Mouse (Mus musculus) MEL-GATA-1-ER (cell line): ENCODE data around the gene Rbms3.

Experiments used
- DNase-seq: peaks from one replicate; pipeline ENCODE4 v3.0.0-alpha.2; 2012; ENCODE audit warnings: low read depth; ENCODE audit errors: extremely low read depth

The Rbms3 gene

GRCm38 (mm10) chr9:117259614-117260013 is 370.1 kb downstream of the Rbms3 start:
- DNase-seq, result no peak

DNA sequence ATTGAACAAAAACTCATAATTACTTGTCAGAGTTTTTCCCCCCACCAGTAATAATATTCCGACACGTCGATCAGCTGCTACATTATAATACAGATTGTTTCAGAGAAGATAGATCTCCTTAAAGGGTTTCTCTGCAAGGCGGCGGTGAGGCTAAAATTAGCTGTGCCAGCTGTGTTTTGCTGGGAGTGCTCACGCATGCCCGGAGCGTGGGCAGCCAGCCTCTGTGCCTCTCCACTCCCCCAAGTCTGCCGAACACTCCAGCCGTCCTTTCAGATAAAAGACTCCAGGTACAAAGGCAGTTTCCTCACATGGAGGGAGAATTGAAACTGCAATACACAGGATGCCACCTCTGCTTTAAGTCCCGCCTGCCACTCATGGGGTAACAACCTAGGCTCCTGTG is 376.4 kb downstream of the Rbms3 start:
- no peak for DNase-seq

- DNase-seq, result no peak
Measured at GRCm38 (mm10) chr9:117252411-117252861, 377.3 kb downstream of the Rbms3 start.

DNA sequence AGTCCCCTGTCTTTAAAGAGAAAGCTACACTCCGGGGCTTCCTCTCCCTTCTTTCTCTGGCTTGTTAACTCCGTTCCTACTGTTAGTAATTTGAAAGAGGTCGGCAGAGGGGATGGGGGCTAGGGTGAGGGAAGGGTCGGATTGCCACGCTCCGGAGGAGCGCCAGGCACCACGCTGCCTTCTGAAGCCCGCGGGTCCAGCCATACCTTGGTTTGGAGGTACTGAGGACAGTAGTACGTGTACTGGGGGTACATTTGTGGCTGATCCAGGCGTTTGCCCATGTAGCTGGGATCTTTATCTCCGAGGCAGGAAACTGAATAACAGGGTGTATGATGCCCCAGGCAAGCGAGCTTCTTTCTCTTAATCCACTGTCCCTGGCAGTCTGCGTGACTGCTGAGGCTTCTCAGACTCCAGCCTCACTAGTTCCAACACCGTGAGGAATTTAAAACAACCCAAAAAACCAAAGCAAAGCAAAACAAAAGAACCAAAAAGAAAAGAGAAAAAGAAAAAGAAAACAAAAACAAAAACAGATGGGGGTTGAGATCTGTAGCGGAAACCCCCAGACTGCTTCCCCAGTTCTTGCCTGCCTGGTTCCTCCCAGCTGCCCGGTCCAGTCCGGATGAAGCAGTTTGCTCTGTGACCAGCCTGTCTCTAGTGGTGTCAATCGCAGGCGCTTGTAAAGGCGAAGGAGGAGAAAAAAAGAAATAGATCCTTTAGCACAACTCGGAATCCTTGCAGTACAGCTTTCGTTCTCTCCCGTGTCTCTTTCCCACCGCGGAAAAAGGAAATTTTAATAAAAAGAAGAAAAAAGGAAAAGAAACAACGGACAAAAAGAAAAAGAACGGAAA is 378.0 kb downstream of the Rbms3 start:
- DNase-seq, result no peak

DNA sequence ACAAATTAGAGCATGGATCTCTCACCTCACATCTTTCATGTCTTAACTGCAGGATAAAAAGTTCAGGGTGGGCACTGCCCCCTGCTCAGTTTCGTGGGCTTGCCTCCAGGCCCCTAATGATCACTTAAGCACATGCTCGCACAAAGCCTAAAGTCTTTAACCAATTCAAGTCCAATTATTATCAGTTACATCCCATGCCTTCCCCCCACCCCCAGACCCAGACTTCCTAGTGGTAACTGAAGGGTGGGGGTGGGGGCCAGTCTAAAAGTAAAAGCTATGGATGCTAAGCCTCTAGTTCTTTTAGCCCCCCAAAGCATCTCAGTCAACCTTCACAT is 378.9 kb downstream of the Rbms3 start:
- no peak for DNase-seq

- no peak for DNase-seq
Measured at GRCm38 (mm10) chr9:117250036-117250830, 379.5 kb downstream of the Rbms3 start.

- DNase-seq, result no peak
Measured at GRCm38 (mm10) chr9:117247311-117247980, 382.3 kb downstream of the Rbms3 start.

DNA sequence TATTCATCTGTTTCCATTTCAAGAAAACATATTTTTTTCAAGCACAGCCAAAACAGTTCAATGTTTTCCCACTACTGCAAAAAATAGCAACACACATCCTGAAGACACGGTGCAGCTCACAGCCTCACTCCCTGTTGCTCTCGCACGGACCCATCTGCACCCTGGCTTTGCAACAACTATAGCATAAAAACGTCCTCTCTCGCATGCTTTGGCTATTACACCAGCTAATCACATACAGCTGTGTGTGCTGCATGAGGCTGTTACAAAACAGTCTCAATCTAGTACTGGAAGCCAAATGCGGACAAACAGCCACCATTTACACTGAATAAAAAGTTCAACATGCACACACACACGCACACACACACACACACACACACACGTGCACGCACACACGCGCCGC is 383.5 kb downstream of the Rbms3 start:
- DNase-seq, result no peak

- no peak for DNase-seq
Measured at GRCm38 (mm10) chr9:117243365-117243764, 386.3 kb downstream of the Rbms3 start.

- DNase-seq, result no peak
Measured at GRCm38 (mm10) chr9:117234726-117235075, 395.0 kb downstream of the Rbms3 start.

- DNase-seq, result no peak
Measured at GRCm38 (mm10) chr9:117234065-117234725, 395.5 kb downstream of the Rbms3 start.

GRCm38 (mm10) chr9:117222741-117223140 is 407.0 kb downstream of the Rbms3 start:
- no peak for DNase-seq

DNA sequence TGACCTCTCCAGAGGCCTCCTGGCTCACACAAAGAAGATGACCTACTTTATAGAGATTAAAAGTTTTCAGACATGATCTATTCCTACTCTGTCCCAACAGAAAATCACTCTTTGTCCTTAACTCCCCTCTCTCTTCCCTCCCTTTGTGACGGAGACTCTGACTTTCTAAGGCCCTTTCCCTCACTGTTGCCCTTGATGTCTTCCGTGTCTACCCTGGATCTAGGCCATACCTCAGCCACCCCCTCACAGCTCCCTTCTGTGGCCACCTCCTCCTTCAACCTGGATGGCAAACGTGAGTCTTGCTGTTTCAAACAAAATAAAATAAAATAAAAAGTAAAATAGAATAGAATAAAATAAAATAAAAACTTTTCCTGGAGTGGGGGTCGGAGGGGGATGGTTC is 408.2 kb downstream of the Rbms3 start:
- DNase-seq, result no peak

DNA sequence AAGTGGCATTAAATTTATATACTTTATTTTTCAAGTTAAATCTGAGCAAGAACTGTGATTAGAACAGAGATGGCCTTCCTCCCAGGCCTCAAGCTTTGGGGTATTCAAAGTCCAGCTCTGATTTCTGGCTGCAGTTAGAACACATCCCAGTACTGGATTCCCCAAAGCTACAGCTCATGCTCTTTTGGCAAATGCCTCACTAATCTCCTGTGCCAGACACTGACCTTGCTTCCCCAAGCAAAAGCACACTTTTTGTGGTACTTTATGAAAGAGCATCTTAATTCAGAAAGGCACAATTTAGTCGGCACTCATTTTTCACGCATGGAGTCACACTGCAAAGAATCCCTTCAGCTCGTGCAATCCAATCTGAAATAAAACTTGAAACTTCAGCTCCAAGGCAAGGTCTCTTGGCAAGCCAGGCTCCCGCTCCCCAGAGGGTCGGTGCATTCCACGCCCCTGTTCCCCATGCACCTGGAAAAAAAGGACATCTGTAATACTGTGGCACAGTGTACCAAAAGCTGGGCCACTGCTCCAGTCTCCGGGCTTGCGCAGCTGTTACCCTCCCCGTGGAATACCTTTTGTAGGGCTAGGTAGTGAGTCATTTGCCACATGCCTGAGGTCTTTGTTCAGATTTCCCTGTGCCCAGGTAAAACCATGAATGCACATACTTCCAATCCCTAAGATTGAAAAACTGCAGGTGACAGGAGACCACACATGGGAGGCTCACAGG is 413.5 kb downstream of the Rbms3 start:
- no peak for DNase-seq

- DNase-seq, result no peak
Measured at GRCm38 (mm10) chr9:117212023-117212422, 417.7 kb downstream of the Rbms3 start.

DNA sequence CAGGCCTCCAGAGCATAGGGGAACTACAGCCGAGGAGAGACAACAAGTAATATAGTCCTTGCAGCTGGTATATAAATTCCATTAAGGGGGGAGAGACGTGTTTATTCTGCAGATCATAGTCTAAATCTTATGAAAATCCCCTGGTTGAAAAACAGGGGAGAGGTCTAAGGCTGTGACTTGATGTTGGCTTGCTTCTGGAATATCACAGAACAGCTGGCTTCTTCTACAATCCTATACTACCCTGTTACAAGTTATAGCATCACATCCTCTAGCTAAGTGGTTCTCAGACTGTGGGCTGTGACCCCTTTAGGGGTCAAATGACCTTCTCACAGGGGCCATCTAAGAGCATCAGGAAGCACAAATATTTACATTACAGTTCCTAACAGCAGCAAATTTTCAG is 419.4 kb downstream of the Rbms3 start:
- no peak for DNase-seq

GRCm38 (mm10) chr9:117205395-117205794 is 424.3 kb downstream of the Rbms3 start:
- no peak for DNase-seq

GRCm38 (mm10) chr9:117200067-117200658 is 429.6 kb downstream of the Rbms3 start:
- no peak for DNase-seq

DNA sequence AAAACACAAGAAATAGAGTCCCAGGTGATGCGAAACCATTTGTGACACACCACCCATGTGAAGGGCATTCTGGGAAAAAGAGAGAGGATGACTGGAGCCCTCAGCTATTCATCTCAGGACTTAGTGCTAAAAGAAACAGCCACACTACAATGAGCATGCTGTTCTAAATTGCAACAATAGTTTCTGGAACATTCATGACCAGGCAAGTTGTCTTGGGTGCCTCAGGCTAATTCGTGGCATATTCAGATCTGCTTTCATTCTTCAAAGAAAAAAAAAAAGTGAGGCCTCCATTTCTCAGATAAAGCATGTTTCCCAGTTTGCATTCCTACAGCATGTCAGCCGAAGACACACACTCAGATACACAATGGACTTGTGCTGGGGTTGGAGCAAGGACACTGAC is 432.2 kb downstream of the Rbms3 start:
- no peak for DNase-seq
